Mouse (Mus musculus) WW6 (cell line): ENCODE measurements around the gene Gm10271.

ENCODE experiments used
- DNase-seq: peaks from one replicate; pipeline ENCODE4 v3.0.0-alpha.2; 2013; ENCODE audit warnings: low read depth, low spot score

Gm10271 gene

GRCm38 (mm10) chr10:116933794-116934193 lies 38.6 kb downstream of the Gm10271 start:
- no peak for DNase-seq

GRCm38 (mm10) chr10:116932418-116932817 lies 40.0 kb downstream of the Gm10271 start:
- no peak for DNase-seq

- no peak for DNase-seq
These were observed 40.8 kb downstream of the Gm10271 start for GRCm38 (mm10) chr10:116931497-116932179.

GRCm38 (mm10) chr10:116930936-116931335 lies 41.5 kb downstream of the Gm10271 start:
- DNase-seq, result no peak

- DNase-seq, result no peak
These were observed 41.9 kb downstream of the Gm10271 start for GRCm38 (mm10) chr10:116930506-116930905.

- no peak for DNase-seq
These were observed 43.6 kb downstream of the Gm10271 start for GRCm38 (mm10) chr10:116928826-116929225.

- no peak for DNase-seq
These were observed 45.8 kb downstream of the Gm10271 start for GRCm38 (mm10) chr10:116926428-116927113.

GRCm38 (mm10) chr10:116923651-116924495 lies 48.5 kb downstream of the Gm10271 start:
- DNase-seq, result no peak

GRCm38 (mm10) chr10:116922161-116922560 lies 50.2 kb downstream of the Gm10271 start:
- no peak for DNase-seq

GRCm38 (mm10) chr10:116921416-116921815 lies 51.0 kb downstream of the Gm10271 start:
- DNase-seq, result no peak

GRCm38 (mm10) chr10:116920641-116921040 lies 51.8 kb downstream of the Gm10271 start:
- DNase-seq, result no peak

- DNase-seq, result no peak
These were observed 52.8 kb downstream of the Gm10271 start for GRCm38 (mm10) chr10:116919368-116920317.

- no peak for DNase-seq
These were observed 55.8 kb downstream of the Gm10271 start for GRCm38 (mm10) chr10:116916581-116916980.

- DNase-seq, result no peak
These were observed 57.1 kb downstream of the Gm10271 start for GRCm38 (mm10) chr10:116915286-116915685.

GRCm38 (mm10) chr10:116914586-116914985 lies 57.8 kb downstream of the Gm10271 start:
- DNase-seq, result no peak

GRCm38 (mm10) chr10:116913647-116914273 lies 58.6 kb downstream of the Gm10271 start:
- DNase-seq, result no peak

- no peak for DNase-seq
These were observed 59.6 kb downstream of the Gm10271 start for GRCm38 (mm10) chr10:116912850-116913249.

GRCm38 (mm10) chr10:116908901-116909642 lies 63.3 kb downstream of the Gm10271 start:
- DNase-seq, result no peak
